Mouse (Mus musculus) ovary, adult 18-20 months (tissue): ENCODE measurements at regions not wholly inside any gene's neighbourhood (a gene's known extent, or its start where the extent isn't known, plus 50 kb on each side); places are given as distances from the start of the nearest gene placed in this dataset.

ENCODE experiments used
- DNase-seq: peaks from one replicate; pipeline ENCODE4 v3.0.0; 2022; ENCODE audit warnings: low spot score, mixed read lengths

- no peak for DNase-seq
These were observed 340.3 kb downstream of the Kif16b start for GRCm38 (mm10) chr2:142560896-142561500.

GRCm38 (mm10) chr2:142560400-142560799, 340.9 kb downstream of the Kif16b start:
- DNase-seq, result no peak

GRCm38 (mm10) chr2:142559946-142560345, 341.4 kb downstream of the Kif16b start:
- no peak for DNase-seq

GRCm38 (mm10) chr2:142554851-142555250, 346.5 kb downstream of the Kif16b start:
- DNase-seq, result peak; percentile 17

- no peak for DNase-seq
These were observed 349.6 kb downstream of the Kif16b start for GRCm38 (mm10) chr2:142551690-142552089.

GRCm38 (mm10) chr2:142548766-142549165, 352.6 kb downstream of the Kif16b start:
- no peak for DNase-seq

GRCm38 (mm10) chr2:142544937-142545336, 356.4 kb downstream of the Kif16b start:
- DNase-seq, result no peak

- no peak for DNase-seq
These were observed 361.4 kb downstream of the Kif16b start for GRCm38 (mm10) chr2:142539980-142540379.

GRCm38 (mm10) chr2:142533555-142533954, 367.8 kb downstream of the Kif16b start:
- DNase-seq, result no peak

- DNase-seq, result no peak
These were observed 378.9 kb downstream of the Kif16b start for GRCm38 (mm10) chr2:142522471-142522870.

- DNase-seq, result no peak
These were observed 383.6 kb downstream of the Kif16b start for GRCm38 (mm10) chr2:142517731-142518130.

- DNase-seq, result no peak
These were observed 396.1 kb downstream of the Kif16b start for GRCm38 (mm10) chr2:142505216-142505615.
